Mouse (Mus musculus) midbrain, embryonic 16.5 days (tissue): ENCODE measurements around the gene Sdhaf3. TPM values are rescaled to one million over a fixed set of nuclear protein-coding genes. Genes with fewer than 3 reads are reported as not detected.
A peak's percentile ranks its signal among the peaks of the same experiment; 100 is the strongest.

Experiments
- ATAC-seq: fragments of 200-750 bp; cut with Nextera tagmentation; 2 replicates; pipeline ENCODE4 v1.8.0; 2017; ENCODE audit warnings: moderate TSS enrichment
- H3K27ac ChIP-seq: fragments of 300-500 bp; sonication (generic); 2 replicates; pipeline ENCODE4 v1.5.1; 2014; ENCODE audit warnings: mild to moderate bottlenecking, low read length, mixed read lengths
- H3K27me3 ChIP-seq: fragments of 300-500 bp; sonication (generic); 2 replicates; pipeline ENCODE4 v1.6.1; 2014; ENCODE audit warnings: low read depth, low read length, mixed read lengths; ENCODE audit not compliant: control insufficient read depth, insufficient read depth
- H3K36me3 ChIP-seq: fragments of 300-500 bp; sonication (generic); 2 replicates; pipeline ENCODE4 v1.6.1; 2014; ENCODE audit warnings: mild to moderate bottlenecking, low read length, moderate library complexity, mixed read lengths; ENCODE audit not compliant: control insufficient read depth, insufficient read depth
- H3K4me1 ChIP-seq: fragments of 300-500 bp; sonication (generic); 2 replicates; pipeline ENCODE4 v1.6.1; 2014; ENCODE audit warnings: mild to moderate bottlenecking, low read length, mixed read lengths; ENCODE audit not compliant: control insufficient read depth, insufficient read depth
- H3K4me2 ChIP-seq: fragments of 300-500 bp; sonication (generic); 2 replicates; pipeline ENCODE4 v1.6.1; 2014; ENCODE audit warnings: mild to moderate bottlenecking, low read length, mixed read lengths
- H3K4me3 ChIP-seq: fragments of 300-500 bp; sonication (generic); 2 replicates; pipeline ENCODE4 v1.5.1; 2014; ENCODE audit warnings: low read depth, mild to moderate bottlenecking, low read length, moderate library complexity, mixed read lengths
- H3K9ac ChIP-seq: fragments of 300-500 bp; sonication (generic); 2 replicates; pipeline ENCODE4 v1.6.1; 2014; ENCODE audit warnings: low read depth, low read length, mixed read lengths
- H3K9me3 ChIP-seq: fragments of 300-500 bp; sonication (generic); replicated peaks from 2 replicates; pipeline ENCODE4 v1.6.1; 2014; ENCODE audit warnings: mild to moderate bottlenecking, low read length, mixed read lengths; ENCODE audit not compliant: control insufficient read depth, poor library complexity, severe bottlenecking
- WGBS: fragments of 180-500 bp; shearing (Covaris S2); extraction: QIAGEN DNeasy Blood & Tissue Kit; methylation state at CpG from one replicate; pipeline ENCODE4 v1.1.7; 2014; 5-methylcytosine and 5-hydroxymethylcytosine counted together
- polyA plus RNA-seq: library from polyadenylated mRNA; unstranded; fragments of >200 nt; fragmentation: Nextera tagmentation; extraction: Ambion mirVana; gene quantifications from 2 replicates; pipeline ENCODE4 v1.2.1, GENCODE M21; 2015

The Sdhaf3 gene
- polyA plus RNA-seq, 1 experiment from 2014 or later, result 7.8 TPM

DNA sequence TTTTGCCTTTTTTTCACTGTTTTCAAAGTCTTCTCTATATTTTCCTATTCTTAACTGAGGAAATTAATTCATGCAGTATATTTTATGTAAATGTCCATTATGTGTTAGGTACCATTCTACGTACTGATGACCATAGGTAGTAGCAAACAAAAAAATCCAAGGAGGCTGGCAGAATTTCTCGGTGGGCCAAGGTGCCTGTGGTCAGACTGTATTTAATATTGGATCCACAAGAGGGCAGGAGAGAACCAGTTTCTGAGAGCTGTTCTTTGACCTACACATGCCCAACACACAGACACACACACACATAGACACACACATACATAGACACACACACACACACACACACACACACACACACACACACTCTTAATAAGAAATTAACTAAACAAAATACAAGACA is 48.2 kb downstream of the Sdhaf3 start:
- peak; percentile 68; the same call in 1 of the 2 replicates for ATAC-seq
- no peaks in the 10 kb centered on the region for H3K4me1 ChIP-seq
- H3K9ac ChIP-seq, result no peak overlapping the region
- H3K4me3 ChIP-seq, result no peak overlapping the region
- WGBS, result 67% methylated on average over 2 of the region's 2 CpGs
- H3K36me3 ChIP-seq, result no peaks in the 10 kb centered on the region
- no peaks in the 10 kb centered on the region for H3K9me3 ChIP-seq
- H3K4me2 ChIP-seq, result no peak overlapping the region
- no peak overlapping the region for H3K27ac ChIP-seq
- H3K27me3 ChIP-seq, result no peaks in the 10 kb centered on the region

DNA sequence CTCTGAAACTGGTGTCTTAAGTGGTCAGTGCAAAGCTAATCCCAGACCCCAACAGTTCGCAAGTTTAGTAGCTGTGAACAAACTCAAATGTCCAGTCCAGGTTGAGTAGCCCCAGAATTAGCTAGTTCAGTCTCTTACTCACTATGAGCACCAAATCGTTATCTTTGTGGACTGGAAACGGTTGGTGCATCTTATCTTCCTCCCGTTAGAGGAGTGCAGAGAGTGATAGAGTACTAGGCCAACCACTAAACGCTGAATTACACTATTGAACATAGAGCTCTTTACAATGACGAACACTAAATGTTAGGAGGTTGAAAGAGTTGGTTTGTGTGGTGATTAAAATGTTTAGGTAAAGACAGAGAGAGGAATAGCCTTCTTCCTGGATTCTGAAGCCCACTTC is 82.3 kb downstream of the Sdhaf3 start:
- WGBS, result 94% methylated on average over 6 of the region's 6 CpGs
- H3K4me2 ChIP-seq, result no peak overlapping the region
- H3K4me1 ChIP-seq, result no peaks in the 10 kb centered on the region
- 0 out of 2 replicates have a peak, but pooled peaks cover 2% of the 10 kb centered on the region for H3K36me3 ChIP-seq
- H3K27me3 ChIP-seq, result no peaks in the 10 kb centered on the region
- H3K9me3 ChIP-seq, result no peaks in the 10 kb centered on the region
- no peak overlapping the region for H3K27ac ChIP-seq
- no peak overlapping the region for H3K4me3 ChIP-seq
- H3K9ac ChIP-seq, result no peak overlapping the region
- no peak for ATAC-seq

DNA sequence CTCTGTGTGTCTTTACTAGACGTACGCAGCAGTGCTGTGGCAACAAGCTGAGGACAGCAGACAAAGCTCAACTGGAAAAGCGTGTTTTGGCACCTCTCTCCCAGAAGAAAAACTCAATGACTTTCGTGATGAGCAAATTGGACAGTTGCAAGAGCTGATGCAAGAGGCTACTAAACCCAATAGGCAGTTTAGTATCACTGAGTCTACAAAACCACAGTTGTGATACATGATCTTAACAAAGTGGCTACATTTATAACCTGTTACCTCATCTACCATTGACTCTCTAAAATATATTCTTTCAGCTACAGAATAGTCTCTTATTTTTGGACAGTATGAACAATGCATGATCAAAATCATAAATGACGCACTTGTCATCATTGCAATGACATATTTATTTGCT is 83.0 kb downstream of the Sdhaf3 start:
- no peak overlapping the region for H3K9ac ChIP-seq
- no peaks in the 10 kb centered on the region for H3K9me3 ChIP-seq
- no peak overlapping the region for H3K4me2 ChIP-seq
- no peaks in the 10 kb centered on the region for H3K27me3 ChIP-seq
- no peaks in the 10 kb centered on the region for H3K4me1 ChIP-seq
- no peak overlapping the region for H3K27ac ChIP-seq
- ATAC-seq, result no peak
- 89% methylated on average over 5 of the region's 5 CpGs for WGBS
- 0 out of 2 replicates have a peak, but pooled peaks cover 2% of the 10 kb centered on the region for H3K36me3 ChIP-seq
- H3K4me3 ChIP-seq, result no peak overlapping the region

DNA sequence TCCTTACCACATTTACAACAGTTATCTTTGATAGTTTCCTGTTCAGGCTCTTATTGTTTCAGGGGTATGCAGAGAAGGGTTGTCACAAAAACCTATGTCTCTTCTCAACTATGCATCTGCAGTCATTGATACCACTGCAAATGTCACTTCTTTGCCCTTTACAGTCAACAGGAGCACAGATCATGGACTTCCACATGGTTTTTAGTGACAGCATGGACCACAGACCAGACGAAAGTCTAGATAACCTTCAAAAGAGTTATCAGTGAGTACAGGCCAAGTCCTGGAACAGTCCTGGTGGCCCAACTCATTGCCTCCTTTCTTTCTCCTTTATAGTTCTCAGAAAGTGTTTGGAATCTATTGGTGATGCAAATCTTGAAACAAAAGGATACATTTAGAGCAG is 86.1 kb downstream of the Sdhaf3 start:
- H3K27me3 ChIP-seq, result no peaks in the 10 kb centered on the region
- 0 out of 2 replicates have a peak, but pooled peaks cover 2% of the 10 kb centered on the region for H3K36me3 ChIP-seq
- H3K9ac ChIP-seq, result no peak overlapping the region
- no peak for ATAC-seq
- H3K4me2 ChIP-seq, result no peak overlapping the region
- no peak overlapping the region for H3K27ac ChIP-seq
- 81% methylated on average over 1 of the region's 1 CpGs for WGBS
- H3K9me3 ChIP-seq, result no peaks in the 10 kb centered on the region
- H3K4me1 ChIP-seq, result no peaks in the 10 kb centered on the region
- no peak overlapping the region for H3K4me3 ChIP-seq

DNA sequence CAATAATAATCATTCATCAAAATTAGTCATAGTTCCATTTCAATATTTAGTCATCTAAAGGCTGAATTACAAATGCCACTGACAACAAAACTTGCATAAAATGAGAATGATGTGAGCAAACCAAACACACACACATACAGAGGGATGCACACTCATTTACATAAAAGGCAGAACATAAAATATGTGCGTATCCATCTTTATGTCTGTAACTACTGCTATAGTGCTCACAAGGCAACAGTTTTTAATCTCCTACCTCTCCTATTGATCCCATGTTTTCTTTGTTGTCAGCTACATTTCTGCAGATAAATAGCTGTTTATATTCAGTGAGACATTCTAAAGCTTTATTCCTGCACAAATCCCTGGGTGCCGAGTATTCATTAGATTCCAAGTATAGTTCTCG is 107.0 kb downstream of the Sdhaf3 start:
- WGBS, result 75% methylated on average over 3 of the region's 3 CpGs

GRCm38 (mm10) chr6:7068782-7069181 is 113.0 kb downstream of the Sdhaf3 start:
- Histone ChIP-seq H3K4me1 (no peaks in the 10 kb centered on the region), H3K4me3 (no peak overlapping the region), H3K27ac (no peak overlapping the region), H3K36me3 (no peaks in the 10 kb centered on the region), H3K4me2 (no peak overlapping the region), H3K27me3 (no peaks in the 10 kb centered on the region), H3K9me3 (no peaks in the 10 kb centered on the region), H3K9ac (no peak overlapping the region)
- WGBS, result 33% methylated on average over 3 of the region's 3 CpGs
- no peak for ATAC-seq

More for the DNA sequence above, 107.0 kb downstream of the Sdhaf3 start:
- H3K9me3 ChIP-seq, result no peaks in the 10 kb centered on the region
- no peaks in the 10 kb centered on the region for H3K36me3 ChIP-seq
- no peaks in the 10 kb centered on the region for H3K27me3 ChIP-seq
- H3K9ac ChIP-seq, result no peak overlapping the region
- H3K27ac ChIP-seq, result no peak overlapping the region
- ATAC-seq, result no peak
- H3K4me1 ChIP-seq, result no peaks in the 10 kb centered on the region
- H3K4me2 ChIP-seq, result no peak overlapping the region
- no peak overlapping the region for H3K4me3 ChIP-seq

- Histone ChIP-seq H3K27ac (no peak overlapping the region), H3K9ac (no peak overlapping the region), H3K4me1 (no peaks in the 10 kb centered on the region), H3K36me3 (no peaks in the 10 kb centered on the region), H3K4me3 (no peak overlapping the region), H3K9me3 (no peaks in the 10 kb centered on the region), H3K27me3 (no peaks in the 10 kb centered on the region), H3K4me2 (no peak overlapping the region)
- 61% methylated on average over 2 of the region's 2 CpGs for WGBS
- no peak for ATAC-seq
Measured at GRCm38 (mm10) chr6:7069463-7069862, 113.7 kb downstream of the Sdhaf3 start.

DNA sequence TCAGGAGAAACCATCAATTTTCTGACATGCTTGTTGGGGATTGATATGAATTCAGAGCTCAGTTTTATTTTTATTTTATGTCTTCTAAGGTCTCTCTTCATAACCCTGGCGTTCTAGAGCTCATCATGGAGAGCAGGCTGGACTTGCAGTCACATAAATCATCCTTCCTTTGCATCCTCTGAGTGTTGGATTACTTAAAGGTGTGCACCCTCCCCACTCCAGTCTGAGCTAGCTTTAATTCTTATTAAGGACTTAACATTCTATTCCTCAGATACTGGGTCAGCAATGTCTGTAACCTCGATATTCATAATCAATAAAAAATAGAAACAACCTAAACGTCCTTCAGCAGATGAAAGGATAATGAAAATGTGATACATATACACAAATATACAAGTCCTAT is 126.2 kb downstream of the Sdhaf3 start:
- 37% methylated on average over 3 of the region's 3 CpGs for WGBS
- Histone ChIP-seq H3K4me2 (0 out of 2 replicates have a peak overlapping the region, but pooled peaks have one; percentile 19), H3K27ac (peak overlapping the region; percentile 33; the same call in 1 of the 2 replicates), H3K27me3 (no peaks in the 10 kb centered on the region), H3K4me3 (no peak overlapping the region), H3K9ac (no peak overlapping the region), H3K4me1 (peaks cover 5% of the 10 kb centered on the region; the same call in 1 of the 2 replicates), H3K9me3 (no peaks in the 10 kb centered on the region), H3K36me3 (no peaks in the 10 kb centered on the region)
- peak; percentile 67 for ATAC-seq

GRCm38 (mm10) chr6:7082467-7083259 is 126.9 kb downstream of the Sdhaf3 start:
- Histone ChIP-seq H3K4me3 (no peak overlapping the region), H3K27ac (no peak overlapping the region), H3K9me3 (no peaks in the 10 kb centered on the region), H3K4me1 (peaks cover 5% of the 10 kb centered on the region; the same call in 1 of the 2 replicates), H3K4me2 (no peak overlapping the region), H3K9ac (no peak overlapping the region), H3K36me3 (no peaks in the 10 kb centered on the region), H3K27me3 (no peaks in the 10 kb centered on the region)
- ATAC-seq, result peak; percentile 89
- 47% methylated on average over 5 of the region's 5 CpGs for WGBS
